Mouse (Mus musculus) small intestine, adult 2 months (tissue): ENCODE data around the gene Dpysl5.

Source experiments
- CTCF ChIP-seq: fragments of 200-500 bp; IDR thresholded peaks from 2 replicates; pipeline ENCODE4 v1.5.1; 2012; ENCODE audit warnings: low read depth, mild to moderate bottlenecking, control low read depth, inconsistent platforms, low read length, moderate library complexity, mixed read lengths; ENCODE audit not compliant: insufficient replicate concordance, insufficient read length; ENCODE audit errors: extremely low read depth
- POLR2A ChIP-seq: fragments of 200-500 bp; IDR thresholded peaks from 2 replicates; pipeline ENCODE4 v1.6.1; 2012; ENCODE audit warnings: low read depth, mild to moderate bottlenecking, control low read depth, inconsistent platforms, low read length, moderate library complexity

DNA sequence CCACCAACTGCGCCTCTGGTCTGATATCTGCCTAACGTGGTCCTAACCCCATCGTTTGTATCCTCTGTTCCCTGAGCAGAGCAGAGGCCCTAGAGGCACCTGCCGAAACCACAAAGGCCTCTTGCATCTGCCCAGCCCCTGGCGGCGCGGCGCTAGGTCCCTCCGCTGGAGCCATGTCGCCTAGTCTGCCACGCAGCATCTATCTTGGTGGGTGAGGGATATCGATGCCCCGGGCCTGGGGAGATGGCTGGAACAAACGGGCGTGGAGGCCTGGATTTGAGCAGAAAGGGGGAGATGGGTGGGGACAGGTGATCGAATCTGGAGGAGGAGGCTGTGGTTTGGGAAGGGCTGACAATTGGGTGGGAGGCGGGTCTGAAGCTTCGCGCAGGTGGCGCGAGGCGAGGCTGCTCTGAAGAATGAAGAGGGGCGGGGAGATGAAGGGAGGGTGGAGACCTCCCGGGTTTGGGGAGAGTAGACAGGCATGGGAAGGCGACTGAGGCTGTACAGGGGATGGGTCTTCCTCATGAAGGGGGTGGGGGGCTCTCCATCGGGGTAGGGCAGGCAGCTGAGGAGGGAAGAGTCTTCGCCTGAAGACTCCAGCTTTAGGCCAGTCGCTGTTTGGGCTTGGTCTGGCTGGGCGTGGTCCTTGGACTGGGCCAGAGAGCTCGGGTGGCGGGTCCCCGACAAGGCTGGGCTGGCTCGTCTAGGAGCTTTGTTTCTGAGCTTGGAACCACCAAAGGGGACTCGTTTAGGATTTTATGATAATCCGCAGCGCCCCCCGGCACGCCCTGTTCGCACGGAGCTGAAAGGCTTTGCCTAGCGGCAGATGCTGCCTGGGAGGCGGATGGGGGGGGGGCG, 1.3 kb downstream of the Dpysl5 start:
- TF ChIP-seq CTCF (no peak), POLR2A (no peak)
